Mouse (Mus musculus): ENCODE measurements at regions not wholly inside any gene's neighbourhood (a gene's known extent, or its start where the extent isn't known, plus 50 kb on each side); places are given as distances from the start of the nearest gene placed in this dataset.

GRCm38 (mm10) chr17:47139730-47140231 lies 129.4 kb upstream of the Ubr2 start:
- TF ChIP-seq EP300 (IDR thresholded peaks at IDR 0.05; ENCODE audit: insufficient read depth, low read depth, low read length) (no peak), CTCF (IDR thresholded peaks at IDR 0.05; ENCODE audit: low read depth, low read length) (no peak)
